Mouse (Mus musculus) cortical plate, adult 2 months (tissue): ENCODE data around the gene Cradd. TPM values are rescaled to one million over a fixed set of nuclear protein-coding genes. Genes with fewer than 3 reads are reported as not detected.

Experiments used
- H3K27ac ChIP-seq: fragments of 200-500 bp; 2 replicates; pipeline ENCODE4 v1.5.1; 2012; ENCODE audit warnings: low read length, control low read depth, inconsistent platforms; ENCODE audit not compliant: insufficient read depth
- H3K4me1 ChIP-seq: fragments of 200-500 bp; 2 replicates; pipeline ENCODE4 v1.6.1; 2011; ENCODE audit warnings: low read length; ENCODE audit not compliant: control insufficient read depth, insufficient read depth
- H3K4me3 ChIP-seq: fragments of 200-500 bp; 2 replicates; pipeline ENCODE4 v1.5.1; 2011; ENCODE audit warnings: mild to moderate bottlenecking, low read length, control low read depth; ENCODE audit not compliant: insufficient read depth
- CTCF ChIP-seq: fragments of 200-500 bp; IDR thresholded peaks from 2 replicates; pipeline ENCODE4 v1.5.1; 2011; ENCODE audit warnings: mild to moderate bottlenecking, control low read depth, low read length; ENCODE audit not compliant: insufficient read depth; ENCODE audit errors: extremely low read depth
- POLR2A ChIP-seq: fragments of 200-500 bp; IDR thresholded peaks from 2 replicates; pipeline ENCODE4 v1.6.1; 2011; ENCODE audit warnings: mild to moderate bottlenecking, low read length, control low read depth; ENCODE audit not compliant: insufficient read depth; ENCODE audit errors: extremely low read depth
- polyA plus RNA-seq: library from polyadenylated mRNA; depleted of rRNA; stranded (reverse); fragments of >200 nt; gene quantifications from 2 replicates; pipeline ENCODE4 v1.2.3, GENCODE M21; 2012

Cradd gene
- polyA plus RNA-seq, 1 experiment, result 7.1 TPM

GRCm38 (mm10) chr10:95159675-95160256 lies 164.2 kb downstream of the Cradd start:
- Histone ChIP-seq H3K27ac (no peak overlapping the region), H3K4me1 (no peaks in the 10 kb centered on the region), H3K4me3 (no peak overlapping the region)
- no peak for TF ChIP-seq POLR2A
- no peak for TF ChIP-seq CTCF

- Histone ChIP-seq H3K4me3 (no peak overlapping the region), H3K27ac (no peak overlapping the region), H3K4me1 (no peaks in the 10 kb centered on the region)
- TF ChIP-seq CTCF (no peak), POLR2A (no peak)
Measured at GRCm38 (mm10) chr10:95156410-95156809, 167.5 kb downstream of the Cradd start.

GRCm38 (mm10) chr10:95154675-95155074 lies 169.3 kb downstream of the Cradd start:
- Histone ChIP-seq H3K27ac (no peak overlapping the region), H3K4me1 (no peaks in the 10 kb centered on the region), H3K4me3 (no peak overlapping the region)
- TF ChIP-seq POLR2A, result no peak

DNA sequence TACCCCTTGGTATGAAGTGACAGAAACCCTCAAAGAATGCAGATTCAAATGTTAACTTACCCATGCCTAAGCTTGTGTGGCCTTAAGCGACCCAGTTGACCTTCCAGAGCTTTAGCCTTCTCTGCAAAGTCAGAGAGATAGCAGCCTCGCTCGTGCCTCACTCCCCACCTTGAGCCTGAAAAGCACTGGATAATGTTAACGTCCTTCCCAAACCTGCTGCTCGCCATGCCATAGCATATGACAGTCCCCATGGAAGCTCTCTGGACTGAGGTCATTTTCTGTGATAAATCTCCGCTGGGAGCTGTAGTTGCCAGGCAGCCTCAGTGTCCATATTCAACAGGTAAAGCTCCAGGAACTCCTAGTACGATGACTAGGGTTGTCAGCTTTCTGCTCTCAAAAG lies 170.7 kb downstream of the Cradd start:
- no peaks in the 10 kb centered on the region for H3K4me1 ChIP-seq
- H3K27ac ChIP-seq, result no peak overlapping the region
- no peak for TF ChIP-seq CTCF
- no peak for TF ChIP-seq POLR2A
- no peak overlapping the region for H3K4me3 ChIP-seq

DNA sequence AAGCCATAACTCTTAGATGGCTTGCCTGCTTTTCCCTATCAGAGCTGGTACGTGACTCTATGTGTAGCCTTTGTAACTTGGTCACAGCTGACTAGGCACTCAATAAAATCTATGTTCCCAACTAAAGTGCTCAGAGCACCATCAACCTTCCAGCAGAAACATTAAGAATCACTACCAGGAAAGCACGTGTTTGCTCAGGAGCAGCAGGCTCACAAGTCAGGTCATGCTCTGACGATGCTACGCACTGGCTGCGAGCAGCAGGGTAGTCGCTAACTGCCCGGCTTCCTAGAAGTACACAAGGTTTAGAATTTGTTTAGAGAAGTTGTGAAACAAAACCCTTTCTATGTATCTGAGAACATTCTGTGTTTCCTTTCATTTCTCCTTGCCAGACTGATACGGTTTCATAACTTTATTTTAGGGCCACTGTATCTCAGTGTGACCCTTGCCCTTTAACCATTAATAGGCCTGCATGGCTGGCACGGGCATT lies 171.4 kb downstream of the Cradd start:
- Histone ChIP-seq H3K4me3 (no peak overlapping the region), H3K27ac (no peak overlapping the region), H3K4me1 (no peaks in the 10 kb centered on the region)
- TF ChIP-seq CTCF, result no peak
- TF ChIP-seq POLR2A, result no peak

DNA sequence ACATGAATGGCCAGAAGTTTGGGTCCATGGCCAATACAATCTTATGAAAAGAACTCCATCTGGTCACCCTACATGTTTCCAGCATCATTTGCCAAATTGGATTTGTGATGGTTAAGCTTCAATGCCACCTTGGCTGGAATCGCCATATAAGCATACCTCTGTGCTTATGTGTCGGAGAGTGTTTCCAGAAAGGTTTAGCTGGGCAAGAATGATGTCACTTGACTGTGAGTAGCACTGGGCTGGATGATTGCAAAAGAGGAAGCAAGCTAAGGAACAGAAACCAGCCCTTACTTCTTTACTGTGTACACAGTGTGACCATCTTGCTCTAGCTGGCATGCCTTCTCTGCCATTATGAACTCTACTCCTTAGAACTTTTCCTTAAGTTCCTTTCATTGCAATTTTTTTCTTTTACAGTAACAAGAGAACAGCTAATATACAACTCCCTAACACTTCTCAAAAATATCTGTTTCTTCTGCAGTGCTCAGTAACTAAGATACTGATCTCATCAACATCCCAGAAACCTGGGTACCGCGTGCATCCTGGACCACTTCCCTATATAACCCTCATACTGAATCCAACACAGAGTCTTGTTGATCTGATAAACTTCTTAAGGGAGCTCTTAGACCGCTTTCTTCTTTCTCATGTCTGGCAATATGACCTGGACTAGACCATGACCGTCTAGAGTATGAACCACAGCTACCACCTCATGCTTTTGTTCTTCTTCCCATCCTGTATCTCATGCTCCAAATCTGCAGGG lies 172.7 kb downstream of the Cradd start:
- Histone ChIP-seq H3K27ac (no peak overlapping the region), H3K4me1 (no peaks in the 10 kb centered on the region)
- no peak for TF ChIP-seq POLR2A
- TF ChIP-seq CTCF, result no peak

DNA sequence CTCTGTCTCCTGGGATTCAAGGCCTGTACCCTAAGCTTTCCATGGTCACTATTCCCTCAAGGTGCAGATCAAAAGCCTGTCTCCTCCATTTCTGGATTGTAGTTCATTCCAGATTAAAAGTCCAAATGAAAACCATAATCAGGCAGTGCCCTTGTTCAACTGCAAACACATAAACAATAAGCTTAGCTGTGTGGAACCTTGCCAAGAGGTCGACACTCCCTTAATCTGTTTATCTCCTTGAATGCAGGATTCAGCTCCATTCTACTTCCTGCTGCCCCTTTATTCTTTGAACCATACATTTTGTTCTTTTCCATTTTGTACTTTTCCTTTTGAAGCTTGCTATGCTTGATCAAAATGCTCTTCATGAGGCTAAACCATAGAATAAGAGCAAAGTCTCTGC lies 174.3 kb downstream of the Cradd start:
- no peak overlapping the region for H3K27ac ChIP-seq
- 0 out of 2 replicates have a peak, but pooled peaks cover 2% of the 10 kb centered on the region for H3K4me1 ChIP-seq
- TF ChIP-seq POLR2A, result no peak
- TF ChIP-seq CTCF, result no peak
- H3K4me3 ChIP-seq, result no peak overlapping the region

More for the DNA sequence above, 172.7 kb downstream of the Cradd start:
- no peak overlapping the region for H3K4me3 ChIP-seq

- Histone ChIP-seq H3K4me1 (peaks cover 4% of the 10 kb centered on the region; the same call in 1 of the 2 replicates), H3K4me3 (no peak overlapping the region), H3K27ac (no peak overlapping the region)
- no peak for TF ChIP-seq POLR2A
- TF ChIP-seq CTCF, result no peak
Measured at GRCm38 (mm10) chr10:95148641-95149040, 175.3 kb downstream of the Cradd start.

DNA sequence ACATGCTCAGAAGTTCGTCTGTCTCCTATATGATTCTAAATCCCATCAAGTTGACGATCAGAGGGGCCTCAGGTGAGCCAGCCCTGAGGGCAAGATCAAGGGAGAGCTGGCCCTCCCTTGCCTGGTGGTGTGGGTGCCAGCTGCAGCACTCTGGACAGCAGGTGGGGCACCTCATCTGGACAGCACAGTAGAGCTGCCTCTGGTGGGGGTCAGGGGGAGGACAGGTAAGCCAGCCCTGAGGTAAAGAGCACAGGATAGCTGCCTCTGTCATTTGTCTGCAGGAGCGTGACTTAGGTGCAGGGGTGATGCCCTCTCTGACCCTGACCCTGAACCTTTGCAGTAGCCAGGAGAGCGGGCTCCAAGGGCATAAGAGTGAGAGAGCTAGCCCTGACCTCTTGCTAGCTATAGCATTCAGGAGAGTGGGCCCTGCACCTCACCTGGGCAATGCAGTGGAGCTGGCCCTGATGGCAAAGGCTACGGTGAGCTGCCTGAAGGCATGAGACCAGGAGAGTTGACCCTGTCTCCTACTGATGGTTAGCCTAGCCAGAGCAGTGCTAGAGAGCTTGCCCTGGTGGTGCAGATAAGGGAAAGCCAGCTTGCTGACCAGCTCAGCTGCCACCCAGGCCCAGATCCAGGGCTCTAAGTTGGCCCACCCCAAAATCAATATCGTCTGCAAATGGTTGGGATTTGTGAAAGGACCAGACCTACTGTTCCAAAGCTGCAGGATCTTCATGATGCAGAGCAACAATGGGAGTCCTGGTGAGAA lies 176.6 kb downstream of the Cradd start:
- Histone ChIP-seq H3K4me1 (peaks cover 9% of the 10 kb centered on the region), H3K27ac (no peak overlapping the region), H3K4me3 (no peak overlapping the region)
- TF ChIP-seq POLR2A (no peak), CTCF (no peak)

- TF ChIP-seq CTCF (no peak), POLR2A (no peak)
- H3K4me3 ChIP-seq, result no peak overlapping the region
- H3K4me1 ChIP-seq, result peaks cover 9% of the 10 kb centered on the region
- H3K27ac ChIP-seq, result no peak overlapping the region
Measured at GRCm38 (mm10) chr10:95146491-95146890, 177.4 kb downstream of the Cradd start.
